Mouse (Mus musculus) C2C12 (cell line): ENCODE measurements around the gene Fam193b.

ENCODE experiments used
- CTCF ChIP-seq: IDR thresholded peaks from one replicate; pipeline ENCODE4 v1.5.1; 2011; ENCODE audit not compliant: control insufficient read depth, insufficient read depth, insufficient read length
- MYOG ChIP-seq: IDR thresholded peaks from one replicate; pipeline ENCODE4 v1.6.1; 2011; ENCODE audit not compliant: control insufficient read depth, insufficient read length; ENCODE audit errors: extremely low read depth

GRCm38 (mm10) chr13:55495702-55496101 is 75.2 kb downstream of the Fam193b start:
- TF ChIP-seq CTCF (no peak), MYOG (no peak)
